Mouse (Mus musculus) cerebellum, adult 9-10 months (tissue): ENCODE measurements around the gene Wnt10a.
"Not testable (repeated sequence)": the region's sequence is repeated elsewhere in the genome, so short reads cannot be mapped to it uniquely, and the experiment has no call there.

ENCODE experiments used
- DNase-seq: peaks from one replicate; pipeline ENCODE4 v3.0.0; 2022

Gene Wnt10a

DNA sequence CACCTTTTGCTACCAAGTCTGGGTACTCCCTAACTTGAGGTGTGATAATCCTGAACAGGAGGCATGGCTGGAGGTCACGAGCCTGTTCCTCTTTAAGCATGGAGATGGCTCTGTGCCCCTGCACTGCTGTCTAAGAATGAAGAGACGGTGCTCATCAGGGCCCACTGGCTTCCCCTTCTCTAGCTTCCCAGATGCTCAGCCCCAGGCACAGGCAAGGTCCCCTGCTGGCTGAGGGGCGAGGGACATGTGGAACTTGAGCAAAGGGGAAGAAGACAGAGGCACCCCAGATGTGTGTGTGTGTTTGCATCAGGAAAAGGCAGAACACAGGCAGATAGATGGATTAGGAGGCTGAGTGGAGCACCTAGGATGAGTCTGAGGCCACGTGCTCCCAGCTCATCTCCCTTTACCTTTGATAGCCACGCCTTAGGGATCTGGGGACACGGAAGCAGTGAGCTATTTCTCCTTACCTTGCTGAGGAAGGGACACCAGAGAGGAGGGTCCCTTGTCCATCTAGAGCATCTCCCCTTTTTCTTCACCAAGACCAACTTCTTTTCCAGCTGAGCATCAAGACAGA lies 2.6 kb upstream of the Wnt10a start:
- DNase-seq: no peak

DNA sequence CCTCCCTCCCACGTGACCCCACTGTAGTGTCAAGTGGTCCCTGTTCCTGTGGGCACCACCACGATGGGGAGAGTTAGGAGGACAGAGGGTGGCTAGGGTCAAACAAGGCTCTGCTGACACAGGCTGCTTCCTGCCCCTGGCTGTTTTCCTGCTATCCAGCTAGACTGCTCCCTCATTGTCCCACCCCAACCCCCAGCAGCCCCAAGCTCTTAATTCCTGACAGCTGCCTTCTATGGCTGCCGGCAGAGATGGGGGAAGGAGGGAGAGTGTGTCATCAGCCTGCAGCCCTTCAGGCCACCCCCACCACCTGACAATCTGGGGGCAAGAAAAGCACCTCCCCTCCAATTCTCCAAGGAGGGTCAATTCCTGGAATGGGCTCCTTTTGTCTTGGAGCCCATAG lies 1.2 kb upstream of the Wnt10a start:
- DNase-seq: no peak

DNA sequence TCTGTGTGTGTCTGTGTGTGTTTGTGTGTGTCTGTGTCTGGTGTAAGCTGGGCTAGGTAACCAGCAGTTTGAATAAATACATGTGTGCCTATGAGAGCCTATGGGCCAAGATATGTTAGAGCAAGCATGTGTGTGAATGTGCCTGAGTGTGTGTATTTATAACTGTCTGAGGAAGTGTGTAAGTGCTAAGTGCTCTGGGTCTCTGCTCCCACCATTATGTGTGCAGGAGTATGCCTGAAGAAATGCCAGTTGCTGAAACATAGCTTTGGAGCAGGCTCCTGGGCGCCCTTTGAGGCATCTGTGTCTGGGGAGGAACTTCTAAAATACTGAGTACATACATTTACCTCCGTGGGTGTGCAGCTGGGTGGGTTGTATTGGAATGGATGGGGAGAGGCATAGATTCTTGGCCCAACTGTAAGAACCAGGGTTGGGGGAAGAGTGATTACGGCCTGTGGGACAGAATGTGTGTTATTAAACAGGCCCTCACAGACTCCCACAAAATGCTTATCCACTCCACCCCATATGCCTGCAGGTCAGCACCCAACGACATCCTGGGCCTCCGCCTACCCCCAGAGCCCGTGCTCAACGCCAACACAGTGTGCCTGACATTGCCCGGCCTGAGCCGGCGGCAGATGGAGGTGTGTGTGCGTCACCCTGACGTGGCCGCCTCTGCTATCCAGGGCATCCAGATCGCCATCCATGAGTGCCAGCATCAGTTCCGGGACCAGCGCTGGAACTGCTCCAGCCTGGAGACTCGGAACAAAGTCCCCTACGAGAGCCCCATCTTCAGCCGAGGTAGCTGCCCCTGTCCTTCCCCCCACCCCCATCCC lies 1.7 kb downstream of the Wnt10a start:
- DNase-seq: no peak

DNA sequence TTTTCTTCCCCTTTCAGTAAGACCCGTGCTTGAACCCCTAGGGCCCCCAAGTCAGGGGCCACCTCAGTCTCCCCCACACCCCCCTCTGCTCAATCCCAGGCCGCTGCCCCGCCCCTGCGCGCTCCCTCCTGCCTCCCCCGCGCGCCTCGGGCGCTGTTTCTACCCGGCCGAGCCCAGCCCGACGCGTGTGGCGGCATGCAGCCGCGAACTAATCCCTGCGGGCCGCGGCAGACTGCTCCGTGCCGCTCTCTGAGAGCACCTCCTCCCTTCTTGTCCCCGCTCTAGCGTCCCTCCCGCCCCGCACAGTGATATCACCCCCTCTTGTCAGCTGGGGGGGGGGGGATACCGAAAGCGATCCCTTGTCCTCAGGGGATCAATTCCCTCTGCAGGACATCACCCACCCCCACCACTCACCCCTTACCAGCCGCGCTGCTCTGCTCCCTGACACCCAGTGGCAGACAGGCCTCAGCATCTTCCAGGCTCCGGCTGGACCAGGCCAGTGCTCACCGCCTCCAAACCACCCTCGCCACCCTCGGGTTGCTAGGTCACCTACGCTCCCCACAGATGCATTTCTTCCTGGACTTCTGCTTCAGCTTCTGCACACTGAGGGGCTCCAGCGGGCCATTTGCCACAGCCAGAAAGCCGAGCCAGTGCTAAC lies 3.3 kb downstream of the Wnt10a start:
- no peak for DNase-seq

DNA sequence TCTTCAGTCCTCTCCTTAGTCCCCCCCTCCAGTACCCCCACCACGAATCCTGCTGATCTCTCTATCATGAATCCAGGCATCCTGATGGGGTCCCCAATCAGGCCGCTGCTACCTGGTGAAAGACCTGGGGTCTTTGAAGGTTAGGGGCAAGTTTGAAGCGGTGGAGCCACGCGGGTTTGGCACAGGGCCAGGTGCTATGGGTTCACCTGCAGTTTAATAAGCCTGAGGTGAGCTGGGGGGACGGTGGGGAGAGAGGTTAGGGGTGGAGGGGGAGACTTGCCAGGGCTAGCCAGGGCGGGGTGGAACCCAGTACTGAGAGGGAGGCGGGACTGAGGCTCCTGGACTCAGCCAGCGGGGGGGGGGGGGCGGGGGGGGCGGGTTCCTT lies 3.8 kb downstream of the Wnt10a start:
- DNase-seq: no peak

DNA sequence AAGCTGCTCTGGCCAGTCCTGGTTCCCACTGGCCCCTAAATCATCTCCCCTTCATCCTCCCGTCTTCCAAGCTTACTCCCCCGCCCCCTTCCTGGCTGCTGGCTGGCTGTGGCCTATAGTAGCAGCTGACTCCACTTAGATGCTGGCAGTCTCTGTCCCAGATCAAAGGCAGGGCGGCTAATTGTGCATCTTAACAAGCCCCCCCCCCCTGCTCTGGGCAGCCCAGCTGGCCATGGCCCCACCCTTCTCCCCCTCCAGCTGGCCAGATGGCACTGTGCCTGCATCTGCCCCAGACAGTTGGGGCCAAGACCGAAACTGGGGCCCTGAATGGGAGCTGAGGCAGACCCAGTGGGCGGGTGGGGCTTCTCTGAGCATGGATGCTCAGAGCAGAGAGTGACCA lies 6.1 kb downstream of the Wnt10a start:
- no peak for DNase-seq

DNA sequence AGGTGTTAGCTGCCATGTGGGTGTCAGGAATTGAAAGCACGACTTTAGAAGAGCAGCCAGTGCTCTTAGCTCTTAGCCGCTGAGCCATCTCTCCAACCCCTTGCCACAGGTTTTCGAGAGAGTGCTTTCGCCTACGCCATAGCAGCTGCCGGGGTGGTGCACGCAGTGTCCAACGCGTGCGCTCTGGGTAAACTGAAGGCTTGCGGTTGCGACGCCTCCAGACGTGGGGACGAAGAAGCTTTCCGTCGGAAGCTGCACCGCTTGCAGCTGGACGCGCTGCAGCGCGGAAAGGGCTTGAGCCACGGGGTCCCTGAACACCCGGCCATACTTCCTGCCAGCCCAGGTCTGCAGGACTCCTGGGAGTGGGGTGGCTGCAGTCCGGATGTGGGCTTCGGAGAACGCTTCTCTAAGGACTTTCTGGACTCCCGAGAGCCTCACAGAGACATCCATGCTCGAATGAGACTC lies 9.1 kb downstream of the Wnt10a start:
- DNase-seq: no peak

DNA sequence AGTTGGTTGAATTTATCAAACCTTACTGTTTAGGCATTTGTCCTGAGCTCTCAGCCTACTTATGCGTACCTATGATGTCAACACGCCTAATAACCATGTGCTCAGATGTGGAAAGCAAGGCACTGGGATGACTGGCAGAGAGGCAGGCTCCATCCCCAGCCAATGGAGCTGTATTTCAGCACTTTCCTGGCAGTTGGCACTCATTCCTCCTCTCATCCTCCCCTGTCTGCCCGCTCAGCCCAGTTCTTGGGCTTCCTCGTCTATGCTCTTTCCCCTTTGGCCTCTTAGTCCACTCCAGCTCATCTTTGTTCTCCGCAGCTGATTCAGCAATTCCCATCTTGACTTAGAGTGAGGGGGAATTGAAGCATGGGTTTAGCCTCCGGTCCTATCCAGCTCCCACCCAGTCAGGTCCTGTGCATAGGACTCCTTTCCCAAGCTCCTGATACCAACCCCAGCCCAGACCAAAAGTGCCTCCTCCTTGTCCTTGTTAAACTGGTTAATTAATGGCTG lies 10.4 kb downstream of the Wnt10a start:
- no peak for DNase-seq

DNA sequence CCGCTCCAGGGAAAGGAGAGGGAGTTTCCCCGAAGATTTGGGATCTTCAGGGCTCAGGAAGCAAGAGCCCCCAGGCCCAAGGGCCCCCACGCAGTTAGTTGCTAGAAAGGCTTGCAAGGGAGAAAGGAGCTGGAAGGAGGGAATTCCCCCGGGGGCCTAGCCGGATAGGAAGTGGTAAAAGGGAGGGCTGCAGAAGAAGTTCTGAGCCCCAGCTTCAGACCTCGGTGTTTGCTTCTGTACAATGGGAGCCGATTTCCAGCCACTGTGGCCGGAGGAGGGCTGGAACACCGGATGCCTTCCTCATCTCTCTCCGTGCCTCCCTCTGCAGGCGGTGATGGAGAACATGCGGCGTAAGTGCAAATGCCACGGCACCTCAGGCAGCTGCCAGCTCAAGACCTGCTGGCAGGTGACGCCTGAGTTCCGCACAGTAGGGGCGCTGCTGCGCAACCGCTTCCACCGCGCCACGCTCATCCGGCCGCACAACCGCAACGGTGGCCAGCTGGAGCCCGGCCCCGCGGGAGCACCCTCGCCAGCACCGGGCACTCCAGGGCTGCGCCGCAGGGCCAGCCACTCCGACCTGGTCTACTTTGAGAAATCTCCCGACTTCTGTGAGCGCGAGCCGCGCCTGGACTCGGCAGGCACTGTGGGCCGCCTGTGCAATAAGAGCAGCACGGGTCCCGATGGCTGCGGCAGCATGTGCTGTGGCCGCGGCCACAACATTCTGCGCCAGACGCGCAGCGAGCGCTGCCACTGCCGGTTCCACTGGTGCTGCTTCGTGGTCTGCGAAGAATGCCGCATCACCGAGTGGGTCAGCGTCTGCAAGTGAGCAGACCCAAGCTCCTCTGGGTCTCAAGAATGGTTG lies 11.7 kb downstream of the Wnt10a start:
- peak; percentile 67 for DNase-seq

DNA sequence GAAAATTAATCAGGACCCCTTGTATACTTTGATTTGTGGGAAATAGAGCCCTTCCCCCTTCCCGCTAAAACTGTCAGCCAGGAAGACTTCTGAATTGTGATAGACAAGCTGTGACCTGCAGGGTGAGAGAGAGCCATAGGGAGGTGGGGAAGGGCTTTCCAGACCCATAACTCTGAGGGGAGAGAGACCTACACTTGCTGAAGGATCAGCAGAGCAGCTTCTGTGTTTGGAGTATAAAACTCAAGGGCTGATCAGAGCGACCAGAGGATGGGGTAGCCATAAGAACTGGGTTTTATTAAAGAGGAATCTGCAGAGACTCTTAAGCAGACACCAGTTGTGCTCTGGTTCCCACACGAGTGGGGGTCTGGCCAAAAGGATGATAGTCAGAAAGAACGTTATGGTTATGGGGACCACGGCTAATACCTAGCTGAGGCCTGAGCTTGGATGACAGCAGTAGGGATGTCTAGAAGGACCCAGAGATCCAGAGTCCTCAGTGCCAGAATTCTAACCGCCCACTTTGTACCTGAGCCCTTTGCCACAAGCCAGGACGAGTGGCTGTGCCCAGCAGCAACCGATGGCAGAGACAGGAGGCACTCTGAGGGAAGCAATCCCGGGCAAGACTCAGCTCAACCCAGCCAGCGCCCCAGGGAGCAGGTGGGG lies 13.0 kb downstream of the Wnt10a start:
- no peak for DNase-seq

DNA sequence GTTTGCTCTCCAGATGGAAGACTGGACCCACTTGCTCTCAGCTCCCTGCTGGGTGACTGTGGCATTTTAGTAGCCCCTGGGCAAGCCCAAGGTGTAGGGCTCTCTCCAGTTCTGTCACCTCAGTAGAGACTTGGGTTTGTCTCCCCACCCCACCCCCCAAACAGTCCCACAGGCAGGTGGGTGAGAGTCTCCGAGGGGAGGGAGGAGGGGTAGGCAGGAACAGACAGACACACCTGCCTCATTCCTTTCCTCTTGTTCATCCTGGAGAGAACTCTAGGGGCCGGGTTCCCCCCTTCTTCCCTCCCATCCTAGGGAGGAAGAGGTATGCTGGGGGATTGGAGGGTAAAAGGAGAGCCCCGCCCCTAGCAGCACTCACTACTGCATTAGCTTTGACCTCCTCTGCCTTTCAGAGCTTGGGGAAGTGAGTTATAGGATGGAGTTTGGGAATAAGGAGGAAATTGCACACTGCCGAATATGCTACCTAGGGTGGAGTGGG lies 14.1 kb downstream of the Wnt10a start:
- DNase-seq: no peak

DNA sequence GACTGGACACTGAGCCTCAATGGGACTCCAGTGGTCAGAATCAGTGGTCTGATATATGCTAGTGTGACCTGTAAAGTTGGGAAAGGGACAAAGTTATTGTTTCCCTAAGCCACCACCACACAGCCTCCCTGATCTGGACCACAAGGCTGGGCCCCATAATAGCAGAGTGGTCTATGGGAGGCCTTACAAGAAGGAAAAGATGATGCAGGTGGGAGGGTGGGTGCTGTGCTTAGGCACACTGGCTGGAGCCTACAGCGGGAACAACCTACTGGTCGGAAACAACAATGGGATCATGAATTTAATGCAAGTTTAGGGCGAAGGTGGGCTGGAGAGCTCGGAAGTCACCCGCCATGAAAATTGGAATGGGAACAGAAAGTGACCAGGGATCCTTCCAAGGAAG lies 14.5 kb downstream of the Wnt10a start:
- no peak for DNase-seq

DNA sequence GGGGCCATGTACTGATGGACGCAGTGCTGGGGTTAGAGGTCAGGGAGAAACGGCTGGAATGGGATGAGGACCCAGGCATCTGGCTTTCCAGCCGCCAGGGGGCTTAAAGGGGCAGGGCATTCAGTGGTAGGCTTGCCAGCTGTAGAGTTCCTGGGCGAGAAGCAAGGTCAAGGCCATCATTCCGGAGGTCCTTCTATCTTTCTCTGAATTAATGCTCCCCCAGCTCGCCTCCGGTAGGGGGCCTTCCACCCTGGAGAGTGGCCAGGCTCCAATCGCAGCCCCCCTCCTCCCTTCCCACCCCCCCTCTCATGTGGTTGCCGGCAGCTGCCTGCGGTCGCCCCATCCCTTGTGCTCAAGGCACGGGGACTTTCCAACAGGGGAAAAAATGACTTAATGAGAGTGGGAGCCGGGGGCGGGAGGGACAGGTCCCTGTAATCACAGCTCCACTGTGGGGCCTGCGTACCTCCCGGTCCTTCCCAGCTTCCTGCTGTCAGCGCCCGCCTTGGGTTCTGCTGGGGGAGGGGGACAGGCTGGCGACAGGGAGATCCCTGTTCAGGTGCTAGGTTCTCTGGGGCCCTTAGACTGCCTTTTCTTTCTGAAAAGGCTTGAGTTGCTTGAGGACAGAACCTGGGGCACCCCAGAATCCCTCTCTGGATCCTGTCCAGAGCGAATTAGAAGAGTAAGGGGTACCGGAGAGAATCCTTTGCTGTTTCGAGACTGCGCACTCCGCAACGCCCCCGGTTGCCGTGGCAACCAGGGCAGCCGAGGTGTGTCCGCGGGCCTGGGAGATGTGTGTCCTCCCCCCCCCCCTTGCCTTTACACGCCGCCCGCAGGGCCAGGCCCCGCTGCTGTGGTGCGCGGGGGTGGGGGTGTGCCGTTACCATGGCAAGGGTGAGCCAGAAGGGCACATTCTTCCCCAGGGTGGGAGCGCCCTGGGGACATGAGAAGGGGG lies 15.3 kb downstream of the Wnt10a start:
- DNase-seq: peak; percentile 5

DNA sequence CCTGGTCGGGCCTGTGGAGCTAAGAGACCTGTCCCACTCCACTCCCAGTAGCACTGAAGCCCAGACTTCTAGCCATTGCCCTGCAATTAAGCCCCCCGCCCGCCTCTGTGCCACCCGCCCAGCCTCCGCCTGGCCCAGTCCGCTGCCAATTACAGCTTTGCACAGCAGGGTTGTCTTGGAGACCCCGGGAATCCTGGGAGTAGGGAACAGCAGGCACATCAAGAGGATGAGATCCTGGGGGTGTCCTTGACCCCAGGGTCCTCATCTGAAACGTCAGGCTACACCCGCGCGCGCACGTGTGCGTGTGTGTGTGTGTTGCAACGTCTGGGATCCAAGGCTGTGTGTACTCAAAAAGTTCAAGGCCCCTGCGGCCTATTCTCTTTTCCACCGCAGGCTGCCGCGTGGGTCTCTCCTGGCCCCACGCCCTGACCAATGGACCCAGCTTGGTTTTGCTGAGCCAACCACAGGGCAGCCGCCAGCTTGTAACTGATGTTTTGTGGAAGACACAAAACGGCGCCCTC lies 16.3 kb downstream of the Wnt10a start:
- DNase-seq: no peak

DNA sequence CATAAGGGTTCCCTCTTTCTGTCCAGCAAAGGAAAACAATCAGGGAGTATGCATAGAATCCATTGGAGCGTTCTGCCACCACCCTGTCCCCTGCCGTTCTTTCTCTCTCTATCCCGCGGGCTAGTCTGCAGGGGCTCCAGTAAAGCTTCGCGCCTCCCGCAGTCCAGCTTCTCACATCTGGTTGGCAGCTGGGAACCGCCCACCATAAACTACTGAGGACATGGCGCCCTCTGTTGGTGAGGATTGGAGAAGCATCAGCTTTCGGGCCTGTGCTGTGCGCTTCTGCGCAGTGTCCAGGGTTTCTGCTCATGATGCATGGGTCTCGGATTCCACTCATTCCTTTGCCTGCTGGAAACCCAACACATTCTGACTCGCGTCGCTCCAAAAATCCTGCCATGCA lies 16.8 kb downstream of the Wnt10a start:
- peak; percentile 79 for DNase-seq

DNA sequence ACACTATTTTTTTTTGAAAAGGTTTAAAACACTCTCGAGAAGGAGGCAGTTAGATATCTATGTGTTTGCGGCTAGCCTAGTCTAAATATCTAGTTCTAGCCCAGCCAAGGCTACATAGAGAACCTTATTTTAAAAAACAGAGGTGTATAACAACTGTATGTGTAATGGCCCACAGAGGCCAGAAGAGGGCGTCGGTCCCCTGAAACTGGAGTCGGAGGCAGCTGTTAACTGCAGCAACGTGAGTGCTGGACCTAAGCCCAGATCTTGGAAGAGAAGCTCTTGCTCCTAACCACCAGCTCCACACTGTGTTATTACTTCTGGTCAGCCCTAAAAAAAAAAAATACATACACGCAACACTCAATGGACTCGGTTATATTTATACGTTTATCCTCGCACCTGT lies 17.7 kb downstream of the Wnt10a start:
- DNase-seq: no peak

DNA sequence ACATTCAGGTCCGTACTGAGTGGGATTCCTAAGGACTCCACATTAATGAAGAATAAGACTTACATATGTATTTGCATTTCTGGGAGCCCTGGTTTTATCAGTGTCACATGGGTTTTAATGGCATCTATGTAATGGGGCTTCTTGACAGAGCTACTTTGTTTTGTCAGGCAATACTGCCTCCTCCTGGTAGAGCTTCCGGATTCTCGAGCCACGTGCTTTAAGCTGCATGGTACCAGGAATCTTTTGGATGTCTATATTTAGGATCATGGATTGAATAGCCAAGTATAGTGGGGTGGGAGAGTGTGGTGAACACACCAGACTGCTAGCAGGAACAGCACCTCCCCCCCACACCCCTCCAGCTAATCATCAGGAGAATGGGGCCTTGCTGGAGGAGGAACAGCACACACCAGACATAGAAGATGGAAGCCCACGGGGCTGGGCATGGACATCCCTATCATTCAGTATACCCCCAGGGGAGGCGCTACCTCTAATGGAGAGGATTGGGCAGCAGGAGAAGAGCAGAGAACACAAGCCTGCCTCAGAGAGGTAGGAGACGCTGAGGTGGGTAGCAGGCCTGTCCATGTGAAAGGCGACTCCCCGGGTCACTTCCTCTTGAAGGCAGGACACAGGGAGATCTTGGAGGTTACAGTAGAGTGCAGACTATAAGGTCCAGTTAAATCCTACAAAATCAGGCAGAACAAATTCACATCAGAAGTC lies 23.8 kb downstream of the Wnt10a start:
- DNase-seq: no peak

DNA sequence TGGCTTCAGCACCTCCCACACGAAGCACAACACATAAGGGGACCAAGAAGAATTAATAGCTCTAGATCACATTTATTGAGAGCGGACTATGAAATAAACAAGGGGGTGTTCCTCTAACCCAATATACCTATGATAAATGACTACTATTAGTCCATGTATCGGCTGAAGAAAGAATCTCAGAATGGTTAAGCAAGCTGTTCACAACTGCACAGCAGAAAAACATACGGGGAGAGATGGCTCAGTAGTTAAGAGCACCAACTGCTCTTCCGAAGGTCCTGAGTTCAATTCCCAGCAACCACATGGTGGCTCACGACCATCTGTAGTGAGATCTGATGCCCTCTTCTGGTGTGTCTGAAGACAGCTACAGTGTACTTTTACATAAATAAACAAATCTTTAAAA lies 24.6 kb downstream of the Wnt10a start:
- not testable (repeated sequence) for DNase-seq

DNA sequence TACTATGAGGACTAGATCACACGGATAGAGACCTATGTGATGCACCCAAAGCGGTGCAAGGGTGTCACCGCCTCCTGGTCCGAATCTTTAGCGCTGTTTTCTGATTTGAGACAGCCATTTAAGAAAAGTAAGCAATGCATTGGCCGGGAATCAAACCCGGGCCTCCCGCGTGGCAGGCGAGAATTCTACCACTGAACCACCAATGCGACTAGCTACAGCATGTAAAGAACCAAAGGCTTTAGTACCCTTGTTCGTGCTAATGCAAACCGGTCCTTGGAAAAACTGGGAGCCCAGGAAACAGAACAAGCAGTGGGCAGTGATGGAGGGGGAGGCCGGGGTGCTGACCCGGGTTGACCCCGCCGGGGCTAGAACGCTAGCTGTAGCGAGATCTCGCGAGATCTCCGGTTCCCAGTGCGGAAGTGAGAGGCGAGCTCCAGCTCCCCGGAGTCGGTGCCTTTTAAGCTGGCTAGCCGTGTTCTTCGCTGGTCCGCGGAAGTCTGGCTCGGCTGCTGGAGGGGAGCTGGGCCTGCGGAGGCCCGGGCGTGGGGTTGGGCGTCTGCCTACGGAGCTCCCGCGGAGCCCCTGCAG lies 25.4 kb downstream of the Wnt10a start:
- peak; percentile 90 for DNase-seq

DNA sequence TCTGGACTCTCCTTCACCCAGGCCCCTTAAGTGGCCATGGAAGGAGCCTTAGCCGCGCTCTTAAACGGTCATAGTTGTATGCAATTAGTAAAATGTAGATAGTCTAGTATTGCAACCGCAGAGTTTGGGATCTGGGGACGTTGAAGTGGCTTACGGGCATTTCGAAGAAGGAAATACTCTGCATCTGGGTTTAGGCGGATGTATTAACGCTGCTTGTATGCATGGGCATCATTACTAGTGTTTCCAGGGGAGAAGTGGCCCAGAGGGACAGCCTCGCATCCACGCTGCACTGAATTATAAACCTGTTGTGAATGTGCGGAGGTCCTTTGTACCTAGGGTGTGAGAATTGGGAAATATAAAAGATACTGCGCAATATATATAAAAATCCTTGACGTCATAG lies 25.9 kb downstream of the Wnt10a start:
- no peak for DNase-seq
